Mouse (Mus musculus): ENCODE results near the gene Bcl2l14.

GRCm38 (mm10) chr6:134450661-134451119 is 54.6 kb downstream of the Bcl2l14 start:
- TF ChIP-seq POLR2A (IDR thresholded peaks at IDR 0.05; ENCODE audit: borderline replicate concordance, low read depth, low read length) (no peak), CTCF (IDR thresholded peaks at IDR 0.05; ENCODE audit: low read depth, low read length) (no peak)

All from bone marrow macrophage, adult 2 months (primary cell).